Mouse (Mus musculus) C2C12 (cell line): ENCODE data around the gene Coro6. TPM values are rescaled to one million over a fixed set of nuclear protein-coding genes. Genes with fewer than 3 reads are reported as not detected.

Source experiments
- H3K27me3 ChIP-seq: one replicate; pipeline ENCODE4 v1.6.1; 2011; ENCODE audit not compliant: control insufficient read depth, insufficient read depth, insufficient read length
- H3K36me3 ChIP-seq: one replicate; pipeline ENCODE4 v1.6.1; 2011; ENCODE audit not compliant: control insufficient read depth, insufficient read depth
- H3K4me3 ChIP-seq: one replicate; pipeline ENCODE4 v1.5.1; 2011; ENCODE audit warnings: mild to moderate bottlenecking, control low read depth; ENCODE audit not compliant: poor library complexity, insufficient read depth, severe bottlenecking
- H3K79me2 ChIP-seq: one replicate; pipeline ENCODE4 v1.6.1; 2011; ENCODE audit not compliant: control insufficient read depth, insufficient read depth
- H3K79me3 ChIP-seq: one replicate; pipeline ENCODE4 v1.6.1; 2011; ENCODE audit warnings: low read depth, control low read depth
- H3ac ChIP-seq: one replicate; pipeline ENCODE3; 2011; ENCODE audit warnings: low read depth; ENCODE audit not compliant: control insufficient read depth, insufficient read length
- CEBPB ChIP-seq: IDR thresholded peaks from one replicate; pipeline ENCODE4 v1.6.1; 2011; ENCODE audit warnings: low read depth, mild to moderate bottlenecking, control low read depth, moderate library complexity
- CTCF ChIP-seq: IDR thresholded peaks from one replicate; pipeline ENCODE4 v1.5.1; 2011; ENCODE audit not compliant: control insufficient read depth, insufficient read depth, insufficient read length
- FOSL1 ChIP-seq: IDR thresholded peaks from one replicate; pipeline ENCODE4 v1.8.0; 2011; ENCODE audit warnings: mild to moderate bottlenecking, low read length; ENCODE audit not compliant: poor library complexity, insufficient read depth, severe bottlenecking
- MAX ChIP-seq: IDR thresholded peaks from one replicate; pipeline ENCODE4 v1.6.1; 2011; ENCODE audit warnings: mild to moderate bottlenecking, control low read depth
- MYOD1 ChIP-seq: IDR thresholded peaks from one replicate; pipeline ENCODE4 v1.6.1; 2011; ENCODE audit warnings: low read depth; ENCODE audit not compliant: control insufficient read depth, insufficient read length
- MYOG ChIP-seq: IDR thresholded peaks from one replicate; pipeline ENCODE4 v1.6.1; 2011; ENCODE audit not compliant: control insufficient read depth, insufficient read length; ENCODE audit errors: extremely low read depth
- USF1 ChIP-seq: IDR thresholded peaks from one replicate; pipeline ENCODE4 v1.6.1; 2011; ENCODE audit warnings: low read depth, mild to moderate bottlenecking, control low read depth, moderate library complexity
- polyA plus RNA-seq: library from polyadenylated mRNA; unstranded; fragments of >200 nt; fragmentation: generic; extraction: Trizol; gene quantifications from one replicate; pipeline ENCODE4 v1.2.1, GENCODE M21; 2012; ENCODE audit warnings: missing spikeins

Gene Coro6
- polyA plus RNA-seq, 1 experiment, result 12.8 TPM

- no peak for TF ChIP-seq CTCF
- TF ChIP-seq USF1, result no peak
- TF ChIP-seq MAX, result no peak
- TF ChIP-seq MYOG, result no peak
- TF ChIP-seq CEBPB, result no peak
- TF ChIP-seq FOSL1, result no peak
- TF ChIP-seq MYOD1, result no peak
- Histone ChIP-seq H3ac (peak within 1 kb of the TSS; percentile 84), H3K36me3 (no peaks in the 10 kb centered on the region), H3K27me3 (no peaks in the 10 kb centered on the region), H3K4me3 (peak within 1 kb of the TSS; percentile 83), H3K79me3 (peaks cover 58% of the 10 kb centered on the region), H3K79me2 (peaks cover 71% of the 10 kb centered on the region)
Measured at GRCm38 (mm10) chr11:77489591-77490235, 27.5 kb downstream of the Coro6 start, which contains the start of gene Ankrd13b. Gene Ankrd13b (minus strand): TSS chr11:77489678.

- Histone ChIP-seq H3K27me3 (no peaks in the 10 kb centered on the region), H3K79me3 (peaks cover 59% of the 10 kb centered on the region), H3K79me2 (peaks cover 71% of the 10 kb centered on the region), H3K36me3 (no peaks in the 10 kb centered on the region), H3ac (no peak overlapping the region), H3K4me3 (peak overlapping the region; percentile 83)
- TF ChIP-seq MYOG (no peak), USF1 (no peak), FOSL1 (no peak), CTCF (no peak), MAX (no peak), MYOD1 (peak; percentile 12), CEBPB (no peak)
Measured at GRCm38 (mm10) chr11:77490451-77490850, 28.2 kb downstream of the Coro6 start.

DNA sequence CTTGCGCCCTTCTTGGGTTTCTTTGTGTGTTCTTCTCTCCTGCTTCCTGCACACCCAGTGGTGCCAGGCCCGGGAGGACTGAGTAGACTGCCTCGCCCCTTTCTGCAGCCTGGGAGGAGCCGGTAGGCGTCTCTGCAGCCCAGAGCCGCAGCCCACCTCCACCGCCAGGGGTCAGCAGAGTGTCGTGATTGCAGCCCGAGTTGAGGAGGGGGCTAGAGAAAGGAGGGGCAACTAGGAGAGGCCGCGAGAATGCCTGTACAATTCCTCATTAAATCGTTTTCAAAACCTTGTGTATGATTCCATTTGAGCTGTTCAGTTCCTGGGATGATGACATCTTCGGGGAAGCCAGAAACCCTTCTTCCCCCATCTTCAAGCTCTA, 28.9 kb downstream of the Coro6 start:
- Histone ChIP-seq H3K79me3 (peaks cover 59% of the 10 kb centered on the region), H3K36me3 (peaks cover 4% of the 10 kb centered on the region), H3K79me2 (peaks cover 71% of the 10 kb centered on the region), H3K27me3 (no peaks in the 10 kb centered on the region), H3K4me3 (no peak overlapping the region), H3ac (peak overlapping the region; percentile 25)
- TF ChIP-seq USF1 (no peak), CTCF (peak; percentile 95)

DNA sequence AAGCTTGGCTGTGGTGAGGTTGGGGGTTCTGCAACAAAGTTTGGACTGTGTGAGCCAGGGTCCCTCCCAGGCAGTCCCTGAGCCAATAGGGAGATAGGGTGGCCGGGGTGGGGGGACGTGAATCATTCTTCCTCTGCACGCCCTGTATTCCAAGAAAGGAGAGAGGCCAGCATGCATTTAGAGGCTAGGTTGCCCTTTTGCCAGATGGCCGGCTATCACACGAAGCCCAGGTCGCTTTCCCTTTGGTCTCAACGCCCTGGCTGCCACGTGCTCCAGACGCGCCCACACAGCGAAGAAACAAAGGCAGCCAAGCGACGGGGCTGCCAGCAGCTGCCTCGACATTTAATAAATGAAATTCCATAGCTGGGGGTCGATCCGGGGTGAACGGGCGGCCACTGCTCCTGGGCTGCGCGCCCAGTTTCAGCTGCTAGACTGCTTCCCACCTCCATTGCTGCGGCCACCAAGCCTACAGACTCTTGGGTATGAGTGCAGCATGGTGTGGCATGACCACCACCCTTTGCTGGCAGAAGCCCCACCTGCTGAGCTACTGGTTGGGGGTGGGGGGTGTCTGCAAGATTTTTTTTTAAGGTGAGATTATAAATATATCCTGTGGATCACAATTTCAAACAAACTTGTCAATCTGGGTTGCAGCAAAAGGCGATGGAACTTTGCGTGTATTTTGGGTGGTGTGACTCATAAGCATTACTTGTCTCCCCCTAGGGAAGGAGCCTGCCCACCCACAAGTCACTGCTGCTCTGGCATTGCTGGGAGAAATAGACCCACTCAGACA, 29.5 kb downstream of the Coro6 start:
- Histone ChIP-seq H3K27me3 (no peaks in the 10 kb centered on the region), H3ac (peak overlapping the region; percentile 51), H3K79me2 (peaks cover 71% of the 10 kb centered on the region), H3K4me3 (peak overlapping the region; percentile 69), H3K79me3 (peaks cover 57% of the 10 kb centered on the region), H3K36me3 (peaks cover 7% of the 10 kb centered on the region)
- no peak for TF ChIP-seq MYOG
- TF ChIP-seq MYOD1, result peak; percentile 19
- no peak for TF ChIP-seq FOSL1
- no peak for TF ChIP-seq CTCF
- TF ChIP-seq CEBPB, result no peak
- TF ChIP-seq MAX, result peak; percentile 97
- TF ChIP-seq USF1, result peak; percentile 41

DNA sequence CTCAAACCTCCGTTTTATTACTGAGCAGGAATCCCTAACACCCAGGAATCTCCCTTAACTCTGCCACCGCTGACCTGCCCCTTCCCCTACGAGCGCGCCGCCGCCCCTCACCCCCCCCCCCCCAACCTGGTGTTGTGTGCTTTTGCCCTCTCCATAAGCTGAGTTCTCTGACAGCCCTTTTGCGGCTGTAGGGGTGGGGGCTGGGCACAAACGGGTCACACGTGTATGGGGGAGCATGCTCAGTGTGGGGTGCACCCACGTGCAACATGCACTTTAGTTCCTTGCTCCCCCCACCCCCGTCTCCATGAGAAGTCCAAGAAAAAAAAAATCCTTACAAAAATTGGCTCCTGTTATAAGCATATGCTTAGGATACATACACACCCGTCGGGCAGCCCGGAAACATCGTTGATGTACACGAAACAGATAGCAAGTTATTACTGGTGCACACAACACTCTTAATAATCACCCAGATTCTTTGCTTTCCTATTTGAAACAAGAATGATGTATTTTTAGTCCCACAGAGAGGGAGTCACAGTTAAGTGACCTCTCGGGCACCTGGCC, 30.2 kb downstream of the Coro6 start:
- H3K79me3 ChIP-seq, result peaks cover 56% of the 10 kb centered on the region
- H3K27me3 ChIP-seq, result no peaks in the 10 kb centered on the region

More for the DNA sequence above, 30.2 kb downstream of the Coro6 start:
- Histone ChIP-seq H3K79me2 (peaks cover 71% of the 10 kb centered on the region), H3K4me3 (peak overlapping the region; percentile 69), H3ac (peak overlapping the region; percentile 83), H3K36me3 (peaks cover 7% of the 10 kb centered on the region)
- TF ChIP-seq FOSL1 (no peak), CEBPB (no peak), MAX (no peak), MYOD1 (no peak), CTCF (no peak), USF1 (no peak), MYOG (no peak)
